Mouse (Mus musculus): ENCODE results near the gene Wwc1.

- no peak for TF ChIP-seq CTCF (IDR thresholded peaks at IDR 0.05; ENCODE audit: extremely low read depth, insufficient read length, insufficient replicate concordance, low read depth, low read length)
- TF ChIP-seq POLR2A (IDR thresholded peaks at IDR 0.05; ENCODE audit: low read depth, low read length), result no peak
Measured at GRCm38 (mm10) chr11:35962431-35962830, 17.9 kb downstream of the Wwc1 start.
